Mouse (Mus musculus) thymus, postnatal 14 days (tissue): ENCODE data around the gene Gm4181.
A peak's percentile ranks its signal among the peaks of the same experiment; 100 is the strongest.
"Not testable (repeated sequence)": the region's sequence is repeated elsewhere in the genome, so short reads cannot be mapped to it uniquely, and the experiment has no call there.

Source experiments
- DNase-seq: peaks from one replicate; pipeline ENCODE4 v3.0.0; 2021

Gene Gm4181

DNA sequence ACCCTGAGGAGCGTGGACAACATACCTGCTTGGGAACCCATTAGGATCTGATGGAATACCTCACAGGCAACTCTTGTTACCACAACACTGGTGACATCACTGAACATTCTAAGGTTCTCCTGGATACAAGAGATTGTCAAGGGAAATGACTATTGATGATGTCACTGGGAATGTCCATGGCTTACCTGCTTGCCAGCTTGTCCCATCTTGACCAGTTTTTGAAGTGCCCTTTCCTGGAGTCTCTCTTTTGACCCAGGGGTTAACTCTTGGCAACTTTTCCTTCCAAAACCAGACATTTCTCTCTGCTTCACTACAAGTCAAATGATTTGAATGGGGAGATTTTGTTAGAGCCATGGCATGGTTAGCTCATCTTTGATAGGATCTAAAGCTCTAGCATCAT lies at the start of gene Gm4181:
Gm4181 (minus strand) TSS at position 101 of the 400 bp plus-strand sequence.
- not testable (repeated sequence) for DNase-seq

GRCm38 (mm10) chr14:51677269-51677668 lies 41.8 kb upstream of the Gm4181 start:
- no peak for DNase-seq

GRCm38 (mm10) chr14:51632426-51632825 lies 3.0 kb downstream of the Gm4181 start:
- peak; percentile 13 for DNase-seq

DNA sequence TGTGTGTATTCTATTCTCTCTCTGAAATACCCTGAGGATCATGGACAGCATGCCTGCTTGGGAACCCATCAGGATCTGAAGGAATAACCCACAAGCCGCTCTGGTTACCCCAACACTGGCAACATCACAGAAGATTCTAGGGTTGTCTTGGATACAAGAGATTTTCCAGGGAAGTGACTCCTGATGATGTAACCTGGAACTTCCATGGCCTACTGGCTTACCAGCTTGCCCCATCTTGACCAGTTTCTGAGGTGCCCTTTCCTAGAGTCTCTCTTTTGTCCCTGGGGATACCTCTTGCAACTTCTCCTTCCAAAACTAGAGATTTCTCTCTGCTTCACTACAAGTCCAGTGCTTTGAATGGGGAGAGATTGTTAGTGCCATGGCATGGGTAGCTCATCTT lies 24.3 kb downstream of the Gm4181 start, which contains the start of gene Gm17078:
Gm17078 (minus strand) TSS at position 101 of the 400 bp plus-strand sequence.
- no peak for DNase-seq

DNA sequence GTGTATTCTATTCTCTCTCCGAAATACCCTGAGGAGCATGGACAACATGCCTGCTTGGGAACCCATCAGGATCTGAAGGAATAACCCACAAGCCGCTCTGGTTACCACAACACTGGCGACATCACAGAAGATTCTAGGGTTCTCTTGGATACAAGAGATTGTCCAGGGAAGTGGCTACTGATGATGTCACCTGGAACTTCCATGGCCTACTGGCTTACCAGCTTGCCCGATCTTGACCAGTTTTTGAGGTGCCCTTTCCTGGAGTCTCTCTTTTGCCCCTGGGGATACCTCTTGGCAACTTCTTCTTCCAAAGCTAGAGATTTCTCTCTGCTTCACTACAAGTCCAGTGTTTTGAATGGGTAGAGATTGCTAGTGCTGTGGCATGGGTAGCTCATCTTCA lies 43.4 kb downstream of the Gm4181 start, which contains the start of gene Gm17174:
Gm17174 (minus strand) TSS at position 101 of the 400 bp plus-strand sequence.
- DNase-seq: not testable (repeated sequence)
